Mouse (Mus musculus) neural tube, embryonic 10.5 days (tissue): ENCODE data around the gene Chn2.

Experiments used
- DNase-seq: peaks from one replicate; pipeline ENCODE4 v3.0.0-alpha.2; 2017; ENCODE audit warnings: low spot score; ENCODE audit errors: extremely low spot score

The Chn2 gene

GRCm38 (mm10) chr6:54330166-54330565 lies 290.8 kb downstream of the Chn2 start:
- no peak for DNase-seq

- DNase-seq = no peak
These were observed 292.4 kb downstream of the Chn2 start for GRCm38 (mm10) chr6:54331765-54332164.

GRCm38 (mm10) chr6:54332203-54332602 lies 292.8 kb downstream of the Chn2 start:
- DNase-seq = no peak

GRCm38 (mm10) chr6:54333116-54333651 lies 293.8 kb downstream of the Chn2 start:
- no peak for DNase-seq

GRCm38 (mm10) chr6:54333652-54334396 lies 294.5 kb downstream of the Chn2 start:
- DNase-seq = no peak

DNA sequence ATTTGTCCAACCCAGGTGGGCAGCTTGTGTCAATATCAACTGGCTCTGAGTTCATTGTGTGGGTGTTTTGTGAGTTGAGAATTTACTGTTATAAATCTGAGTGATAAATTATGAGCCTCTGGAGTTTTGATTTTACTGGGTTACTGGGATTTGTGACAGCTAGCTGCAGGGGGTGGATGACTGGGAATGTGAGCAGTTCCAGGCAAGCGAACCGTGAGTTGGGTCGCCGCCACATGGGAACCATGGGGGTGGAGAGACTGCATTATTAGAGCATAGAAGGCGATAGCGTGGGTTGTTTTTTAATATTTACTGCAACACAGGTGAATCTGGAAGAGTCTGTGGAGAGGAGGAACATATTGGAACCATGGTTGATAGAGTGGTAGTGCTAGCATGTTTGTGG lies 298.0 kb downstream of the Chn2 start:
- DNase-seq = no peak

- no peak for DNase-seq
These were observed 301.8 kb downstream of the Chn2 start for GRCm38 (mm10) chr6:54341133-54341532.

DNA sequence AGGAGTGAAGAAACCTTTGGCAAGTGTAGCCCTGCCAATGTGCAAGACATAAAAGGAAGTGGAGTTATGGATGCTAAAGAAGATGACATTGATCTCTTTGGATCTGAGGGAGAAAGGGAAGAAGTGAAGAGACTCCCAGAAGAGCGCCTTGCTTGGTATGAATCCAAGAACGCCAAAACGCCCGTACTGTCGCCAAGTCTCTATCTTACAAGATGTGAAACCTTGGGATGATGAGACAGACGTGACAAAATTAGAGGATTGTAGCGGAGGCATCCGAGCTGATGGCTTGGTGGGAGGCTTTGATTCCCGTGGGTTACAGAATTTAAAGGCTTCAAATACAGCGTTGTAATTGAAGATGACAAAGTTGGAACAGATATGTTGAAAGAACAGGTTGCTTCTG lies 302.9 kb downstream of the Chn2 start:
- DNase-seq = no peak
